Mouse (Mus musculus) kidney, adult 18-20 months (tissue): ENCODE data around the gene Olfr448.

Source experiments
- DNase-seq: peaks from one replicate; pipeline ENCODE4 v3.0.0; 2021

Olfr448 gene

GRCm38 (mm10) chr6:42890141-42890540 lies at the start of gene Olfr448:
TSS of gene Olfr448 (plus strand) at chr6:42890441.
- DNase-seq, result no peak

GRCm38 (mm10) chr6:42860222-42860819 lies 29.9 kb upstream of the Olfr448 start:
- no peak for DNase-seq

DNA sequence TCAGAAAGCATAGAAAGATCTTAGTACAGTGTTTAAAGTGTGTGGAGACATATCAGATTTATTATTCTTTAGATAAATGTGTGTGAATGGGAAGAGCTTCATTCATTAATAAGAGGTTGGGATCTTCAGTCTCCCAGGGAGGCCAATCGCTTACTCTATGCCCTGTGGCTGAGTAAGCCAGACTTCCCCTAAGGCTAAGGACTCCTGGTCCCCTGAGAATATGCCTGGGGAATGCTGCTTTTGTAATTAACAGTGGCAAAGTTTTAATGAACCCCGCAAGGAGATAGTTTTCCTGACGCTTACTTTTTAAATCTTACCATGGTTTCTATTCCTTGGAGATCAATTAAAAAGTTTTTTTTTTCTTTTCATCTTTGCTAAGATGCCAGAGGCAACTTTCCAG lies 20.5 kb upstream of the Olfr448 start:
- no peak for DNase-seq

DNA sequence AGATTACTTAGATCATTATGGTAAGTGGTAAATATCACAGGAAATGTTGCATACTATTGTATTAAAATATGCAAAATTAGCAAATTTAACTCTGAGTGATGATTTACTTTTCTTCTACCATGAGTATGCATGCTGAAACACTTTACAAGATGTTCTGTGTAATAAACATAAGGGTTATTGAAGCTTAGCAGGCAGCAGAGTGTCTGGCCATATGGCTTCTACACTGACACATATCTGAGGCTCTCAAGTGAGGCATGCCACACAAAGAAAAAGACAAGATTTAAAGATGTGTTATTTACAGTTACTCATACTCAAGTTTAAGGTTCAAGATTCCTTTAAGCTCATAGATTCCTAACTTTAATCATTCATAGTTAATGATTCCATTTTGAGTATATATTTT lies 13.9 kb upstream of the Olfr448 start:
- no peak for DNase-seq

DNA sequence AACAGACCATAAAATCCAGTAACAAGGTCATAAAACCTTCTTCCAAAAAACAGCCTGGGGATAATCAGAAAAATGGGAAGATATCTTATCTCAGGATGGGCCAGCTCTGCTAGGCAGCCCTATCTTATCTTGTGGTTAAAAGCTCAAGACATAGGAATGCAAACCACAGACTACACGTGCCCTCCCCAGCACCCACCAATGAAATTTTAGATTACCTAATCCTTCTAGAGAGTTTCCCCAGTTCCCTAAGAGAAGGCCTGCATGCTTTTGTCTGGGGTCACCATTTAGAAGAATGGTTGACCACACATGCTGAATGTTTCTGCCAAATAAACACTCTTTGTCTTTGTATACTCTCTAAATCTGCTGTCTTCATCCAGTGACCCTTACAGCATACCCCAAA lies 10.1 kb downstream of the Olfr448 start:
- no peak for DNase-seq

DNA sequence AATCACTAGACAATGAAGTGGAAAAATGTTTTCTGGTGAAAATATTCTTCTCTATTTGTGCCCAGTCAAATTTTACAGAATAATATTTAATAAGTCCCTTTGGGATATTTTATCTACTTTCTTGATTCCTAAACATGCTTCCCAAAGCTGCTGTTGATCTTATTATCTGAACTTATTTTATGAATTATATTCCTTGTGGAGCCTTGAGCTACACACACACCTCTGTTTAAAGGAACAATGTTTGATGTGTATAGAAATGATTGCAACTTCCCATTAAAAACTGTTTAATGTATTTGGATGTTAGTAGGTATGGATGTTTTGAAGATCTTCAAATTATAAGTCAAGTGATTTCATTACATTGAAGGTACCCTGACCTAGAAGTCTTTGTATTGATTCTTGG lies 18.3 kb downstream of the Olfr448 start, which contains the start of gene Olfr447:
TSS of gene Olfr447 (plus strand) at position 301 of the 400 bp plus-strand sequence.
- no peak for DNase-seq

DNA sequence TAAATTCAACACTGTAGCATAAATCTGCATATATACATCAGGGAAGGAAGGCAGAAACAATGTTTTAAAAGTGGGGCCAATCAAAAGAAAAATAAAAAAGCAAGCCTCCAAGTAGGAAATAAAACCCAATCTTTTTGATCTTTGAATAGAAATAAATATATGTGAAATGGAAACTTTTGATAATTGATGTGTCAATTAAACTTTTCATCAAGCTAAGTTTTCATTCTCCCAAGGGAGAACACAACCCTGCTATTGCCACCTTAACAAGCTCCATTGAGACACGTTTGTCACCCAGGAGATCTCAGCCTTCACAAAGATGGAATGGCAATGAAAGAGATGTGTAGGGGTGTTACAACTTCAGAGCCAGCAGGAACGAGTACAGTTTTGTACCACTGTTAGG lies 30.8 kb downstream of the Olfr448 start, which contains the start of gene Olfr446:
TSS of gene Olfr446 (plus strand) at position 301 of the 400 bp plus-strand sequence.
- no peak for DNase-seq
